ENCODE assay signal across 7 mouse cellular contexts in the genomic region with DNA sequence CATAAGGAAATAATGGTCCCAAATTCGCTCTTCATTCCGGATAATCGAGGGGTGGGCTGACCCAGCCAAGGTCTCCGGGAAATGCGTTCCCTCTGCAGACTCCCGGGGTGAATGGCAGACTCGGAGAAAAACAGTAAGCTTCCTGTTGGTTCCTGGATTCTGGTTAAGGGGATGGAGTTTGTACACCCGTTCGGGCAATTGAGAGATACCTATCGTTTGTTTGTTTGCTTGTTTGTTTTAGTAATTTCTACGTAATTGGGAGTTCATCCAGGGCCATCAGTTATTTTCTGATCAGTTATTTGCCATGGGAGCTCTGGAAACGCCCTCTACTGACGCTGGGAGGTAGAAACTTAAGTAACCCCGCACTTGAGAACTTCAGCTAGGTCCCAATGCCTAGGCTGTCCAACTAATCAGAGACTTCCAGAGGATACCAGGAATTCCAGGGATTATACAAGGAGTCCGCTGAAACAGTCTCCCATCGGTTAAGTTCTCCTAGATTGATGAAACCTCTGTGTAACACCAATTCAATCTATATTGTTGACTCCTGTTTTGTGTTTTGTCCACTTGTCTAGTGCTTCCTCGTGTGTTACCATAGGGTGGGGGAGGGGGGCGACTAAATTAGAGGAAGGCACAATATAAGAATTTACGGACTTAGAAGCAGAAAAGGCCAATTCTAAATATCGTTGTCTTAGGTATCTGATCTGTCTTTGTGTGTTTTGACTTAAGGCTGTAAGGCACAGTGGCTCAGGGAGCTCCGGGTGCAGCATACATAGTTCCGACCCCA. TPM values are rescaled to one million over a fixed set of nuclear protein-coding genes. Genes with fewer than 3 reads are reported as not detected.
DNase-seq lines count a peak whose midpoint lies in the region; ATAC-seq and TF ChIP-seq lines count a peak whose summit lies in the region.

No protein-coding gene starts in this region.

- H3K27me3 ChIP-seq in limb, embryonic 12.5 days, result no peaks in the 10 kb centered on the region
- no peaks in the 10 kb centered on the region for H3K27me3 ChIP-seq in midbrain, embryonic 13.5 days

- H3K9ac ChIP-seq in limb, embryonic 12.5 days (replicated peaks), result 0 out of 2 replicates have a peak overlapping the region, but pooled peaks have one; percentile 42
- H3K9ac ChIP-seq in midbrain, embryonic 13.5 days (replicated peaks), result no peak overlapping the region; the same call in 1 of the 2 replicates

- no peak overlapping the region; the same call in 1 of the 2 replicates for H3K27ac ChIP-seq in cortical plate, adult 2 months (ENCODE audit: insufficient read depth, low read length)
- no peak overlapping the region for H3K27ac ChIP-seq in limb, embryonic 12.5 days
- H3K27ac ChIP-seq in midbrain, embryonic 13.5 days, result no peak overlapping the region

- peaks cover 9% of the 10 kb centered on the region; the same call in 1 of the 2 replicates for H3K9me3 ChIP-seq in limb, embryonic 12.5 days
- 0 out of 2 replicates have a peak, but pooled peaks cover 2% of the 10 kb centered on the region for H3K9me3 ChIP-seq in midbrain, embryonic 13.5 days

- peak overlapping the region; percentile 85 for H3K4me3 ChIP-seq in cortical plate, adult 2 months (ENCODE audit: insufficient read depth, low read length)
- peak overlapping the region; percentile 62 for H3K4me3 ChIP-seq in limb, embryonic 12.5 days (replicated peaks)
- H3K4me3 ChIP-seq in midbrain, embryonic 13.5 days (replicated peaks), result peak overlapping the region; percentile 58

- no peak for ATAC-seq in limb, embryonic 12.5 days (ENCODE audit: insufficient number of reproducible peaks, insufficient read depth, low FRiP score, low TSS enrichment, low read depth)
- ATAC-seq in midbrain, embryonic 13.5 days, result peak; percentile 9; the same call in 1 of the 2 replicates

- H3K4me2 ChIP-seq in limb, embryonic 12.5 days, result peak overlapping the region; percentile 72
- H3K4me2 ChIP-seq in midbrain, embryonic 13.5 days (replicated peaks), result peak overlapping the region; percentile 63

- TF ChIP-seq POLR2A in cortical plate, adult 2 months (IDR thresholded peaks at IDR 0.05; ENCODE audit: extremely low read depth, insufficient read depth, low read length), result no peak

- no peaks in the 10 kb centered on the region for H3K4me1 ChIP-seq in cortical plate, adult 2 months (ENCODE audit: control insufficient read depth, insufficient read depth, low read length)
- H3K4me1 ChIP-seq in limb, embryonic 12.5 days (replicated peaks), result no peaks in the 10 kb centered on the region
- H3K4me1 ChIP-seq in midbrain, embryonic 13.5 days (replicated peaks), result peaks cover 3% of the 10 kb centered on the region; the same call in 1 of the 2 replicates

- 0 out of 2 replicates have a peak, but pooled peaks have one; percentile 8 for TF ChIP-seq CTCF in cortical plate, adult 2 months (IDR thresholded peaks at IDR 0.05; ENCODE audit: extremely low read depth, insufficient read depth, low read length)

- H3K36me3 ChIP-seq in limb, embryonic 12.5 days, result no peaks in the 10 kb centered on the region
- peaks cover 4% of the 10 kb centered on the region; the same call in 1 of the 2 replicates for H3K36me3 ChIP-seq in midbrain, embryonic 13.5 days

- peak; percentile 74 to 95 for DNase-seq in adrenal gland, adult (ENCODE audit: inconsistent age in 2 of 2, low spot score in 1 of 2)
- DNase-seq in heart, adult 18-20 months, result peak; percentile 80 to 81
- DNase-seq in kidney, adult 18-20 months, result peak; percentile 76
- DNase-seq in spleen, adult 12 weeks (ENCODE audit: low spot score), result peak; percentile 2

- 18% methylated on average over 22 of the region's 22 CpGs for WGBS in limb, embryonic 12.5 days
- WGBS in midbrain, embryonic 13.5 days, result 21% methylated on average over 22 of the region's 22 CpGs

RNA-seq across cellular contexts. Expression of a gene that starts 0.7 kb away (rescaled TPM):
- polyA plus RNA-seq in cortical plate, adult 2 months (2012; rRNA removed), result 7.3 and 8.2 TPM in 2 replicates
- 1 to 10 TPM; 3.8 to 5.1 TPM for total RNA-seq in heart, adult 18-20 months (2021)
- polyA plus RNA-seq in limb, embryonic 12.5 days (2016; fragmentation: Nextera tagmentation; extraction: Ambion mirVana), result 12.0 and 13.3 TPM in 2 replicates
- polyA plus RNA-seq in midbrain, embryonic 13.5 days (2015; fragmentation: Nextera tagmentation; extraction: Ambion mirVana), result 4.1 and 4.3 TPM in 2 replicates

RNA-seq across cellular contexts. Expression of a gene that starts 1.1 kb away (rescaled TPM):
- polyA plus RNA-seq in cortical plate, adult 2 months (2012; rRNA removed), result 0.28 and 0.40 TPM in 2 replicates
- under 1 TPM in 1 of 2 experiments, not detected in 1; 0.10 TPM for total RNA-seq in heart, adult 18-20 months (2021)
- polyA plus RNA-seq in limb, embryonic 12.5 days (2016; fragmentation: Nextera tagmentation; extraction: Ambion mirVana), result 0.16 and 0.19 TPM in 2 replicates
- polyA plus RNA-seq in midbrain, embryonic 13.5 days (2015; fragmentation: Nextera tagmentation; extraction: Ambion mirVana), result 0.09 and 0.12 TPM in 2 replicates

RNA-seq across cellular contexts. Expression of a gene that starts 51.8 kb away (rescaled TPM):
- 0.81 and 0.96 TPM in 2 replicates for polyA plus RNA-seq in cortical plate, adult 2 months (2012; rRNA removed)
- under 1 TPM; 0.17 to 0.26 TPM for total RNA-seq in heart, adult 18-20 months (2021)
- 0.29 and 0.41 TPM in 2 replicates for polyA plus RNA-seq in limb, embryonic 12.5 days (2016; fragmentation: Nextera tagmentation; extraction: Ambion mirVana)
- polyA plus RNA-seq in midbrain, embryonic 13.5 days (2015; fragmentation: Nextera tagmentation; extraction: Ambion mirVana), result 0.19 and 0.34 TPM in 2 replicates

Comparison
In these comparisons a context has a peak if more than half of its experiments do, and no peak if none do; other contexts are left out.
1. DNase-seq: peak in every context shown above with its lines; median percentile 84 in adrenal gland, adult; 80 in heart, adult 18-20 months; 76 in kidney, adult 18-20 months; 2 in spleen, adult 12 weeks.